Mouse (Mus musculus) olfactory bulb, adult 2 months (tissue): ENCODE data around the gene Rln3.

Experiments
- CTCF ChIP-seq: fragments of 200-500 bp; IDR thresholded peaks from 2 replicates; pipeline ENCODE4 v1.5.1; 2012; ENCODE audit warnings: low read depth, mild to moderate bottlenecking, low read length, moderate library complexity; ENCODE audit not compliant: insufficient read depth
- POLR2A ChIP-seq: fragments of 200-500 bp; IDR thresholded peaks from 2 replicates; pipeline ENCODE4 v1.6.1; 2012; ENCODE audit warnings: mild to moderate bottlenecking, low read depth, low read length, moderate library complexity; ENCODE audit not compliant: insufficient read depth

DNA sequence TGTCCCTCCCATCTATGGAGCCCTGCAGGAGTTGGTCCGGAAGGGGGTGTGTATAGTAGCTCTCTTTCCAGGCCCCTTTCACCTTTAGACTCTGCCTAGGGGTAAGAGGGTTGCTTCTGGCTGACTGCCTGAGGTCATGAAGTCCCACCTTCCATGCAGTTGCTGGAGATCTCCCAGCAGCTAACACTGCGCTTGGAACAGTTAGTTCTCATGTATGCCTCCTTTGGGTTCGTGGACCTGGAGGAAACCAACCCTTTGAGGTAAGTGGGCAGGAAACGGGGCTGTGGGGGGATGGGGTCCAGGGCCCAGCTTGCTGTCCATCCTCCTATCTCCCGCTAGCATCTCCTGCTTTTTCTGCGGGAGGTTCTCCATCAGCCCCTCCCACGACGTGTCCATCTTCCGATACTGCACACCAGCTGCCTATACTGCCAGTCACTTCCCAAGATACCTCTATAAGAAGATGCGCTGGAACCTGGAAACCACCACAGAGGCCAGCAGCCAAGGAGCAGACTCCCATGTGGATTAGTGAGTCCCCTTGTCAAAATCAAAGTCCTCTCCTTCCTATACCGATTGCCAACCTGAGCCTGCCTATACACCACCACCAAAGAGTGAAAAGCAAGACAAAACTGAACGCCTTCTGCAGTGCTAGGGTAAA, 41.7 kb downstream of the Rln3 start:
- no peak for TF ChIP-seq POLR2A
- no peak for TF ChIP-seq CTCF
